Mouse (Mus musculus) neural tube, embryonic 14.5 days (tissue): ENCODE measurements around the gene Fank1. TPM values are rescaled to one million over a fixed set of nuclear protein-coding genes. Genes with fewer than 3 reads are reported as not detected.

Experiments used
- ATAC-seq: fragments of 200-750 bp; cut with Nextera tagmentation; 2 replicates; pipeline ENCODE4 v1.8.0; 2017; ENCODE audit warnings: low read depth, mild to moderate bottlenecking, moderate TSS enrichment, moderate library complexity
- H3K27ac ChIP-seq: fragments of 300-500 bp; sonication (generic); 2 replicates; pipeline ENCODE4 v1.5.1; 2014; ENCODE audit warnings: low read depth, mild to moderate bottlenecking, control low read depth, low read length, moderate library complexity, mixed read lengths
- H3K27me3 ChIP-seq: fragments of 300-500 bp; sonication (generic); 2 replicates; pipeline ENCODE4 v1.6.1; 2014; ENCODE audit warnings: low read length; ENCODE audit not compliant: control insufficient read depth, insufficient read depth
- H3K36me3 ChIP-seq: fragments of 300-500 bp; sonication (generic); 2 replicates; pipeline ENCODE4 v1.6.1; 2014; ENCODE audit warnings: low read length, mixed read lengths; ENCODE audit not compliant: control insufficient read depth, insufficient read depth
- H3K4me1 ChIP-seq: fragments of 300-500 bp; sonication (generic); 2 replicates; pipeline ENCODE4 v1.6.1; 2014; ENCODE audit warnings: low read length; ENCODE audit not compliant: control insufficient read depth, insufficient read depth
- H3K4me2 ChIP-seq: fragments of 300-500 bp; sonication (generic); 2 replicates; pipeline ENCODE4 v1.6.1; 2014; ENCODE audit warnings: mild to moderate bottlenecking, low read depth, low read length, control low read depth
- H3K4me3 ChIP-seq: fragments of 300-500 bp; sonication (generic); 2 replicates; pipeline ENCODE4 v1.5.1; 2014; ENCODE audit warnings: low read depth, low read length, control low read depth, mixed read lengths
- H3K9ac ChIP-seq: fragments of 300-500 bp; sonication (generic); replicated peaks from 2 replicates; pipeline ENCODE4 v1.6.1; 2014; ENCODE audit warnings: low read depth, mild to moderate bottlenecking, control low read depth, low read length, mixed read lengths
- H3K9me3 ChIP-seq: fragments of 300-500 bp; sonication (generic); 2 replicates; pipeline ENCODE4 v1.6.1; 2016; ENCODE audit warnings: low read length; ENCODE audit not compliant: control insufficient read depth
- WGBS: fragments of 180-500 bp; shearing (Covaris S2); extraction: QIAGEN DNeasy Blood & Tissue Kit; methylation state at CpG from one replicate; pipeline ENCODE4 v1.1.7; 2014; 5-methylcytosine and 5-hydroxymethylcytosine counted together
- polyA plus RNA-seq: library from polyadenylated mRNA; unstranded; fragments of >200 nt; fragmentation: Nextera tagmentation; extraction: Ambion mirVana; gene quantifications from 2 replicates; pipeline ENCODE4 v1.2.1, GENCODE M21; 2014

The Fank1 gene
- polyA plus RNA-seq, 1 experiment from 2014 or later = 3.7 TPM

- Histone ChIP-seq H3K27ac (no peak overlapping the region), H3K36me3 (no peaks in the 10 kb centered on the region), H3K4me3 (no peak overlapping the region), H3K27me3 (no peaks in the 10 kb centered on the region), H3K4me2 (no peak overlapping the region), H3K4me1 (no peaks in the 10 kb centered on the region), H3K9me3 (no peaks in the 10 kb centered on the region), H3K9ac (no peak overlapping the region)
- ATAC-seq = no peak
- 68% methylated on average over 7 of the region's 7 CpGs for WGBS
These were observed 52.9 kb downstream of the Fank1 start for GRCm38 (mm10) chr7:133829579-133829978.

DNA sequence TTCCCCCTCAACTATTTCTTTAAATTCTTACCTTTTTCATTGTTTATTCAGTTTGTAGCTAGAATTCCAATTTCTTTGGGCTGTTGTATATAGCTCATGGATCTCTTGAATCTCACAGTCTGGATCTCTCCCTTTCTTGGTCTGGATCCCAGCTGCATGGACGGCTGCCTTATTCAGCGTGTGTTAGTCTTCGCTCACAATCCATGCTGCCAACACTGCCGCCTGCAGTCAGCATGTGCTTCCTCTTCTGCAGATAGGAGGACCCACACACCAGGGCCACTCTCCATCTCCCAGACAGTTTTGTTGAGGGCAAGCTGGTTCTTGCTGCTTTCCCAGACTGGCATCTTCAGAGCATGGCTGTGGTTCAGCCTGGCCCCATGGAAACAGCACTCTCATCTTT is 62.9 kb downstream of the Fank1 start:
- no peak overlapping the region for H3K9ac ChIP-seq
- H3K27ac ChIP-seq = no peak overlapping the region
- ATAC-seq = no peak
- H3K4me1 ChIP-seq = no peaks in the 10 kb centered on the region
- H3K4me3 ChIP-seq = no peak overlapping the region
- H3K4me2 ChIP-seq = no peak overlapping the region
- no peaks in the 10 kb centered on the region for H3K27me3 ChIP-seq
- H3K36me3 ChIP-seq = no peaks in the 10 kb centered on the region
- WGBS = 87% methylated on average over 4 of the region's 4 CpGs
- no peaks in the 10 kb centered on the region for H3K9me3 ChIP-seq

DNA sequence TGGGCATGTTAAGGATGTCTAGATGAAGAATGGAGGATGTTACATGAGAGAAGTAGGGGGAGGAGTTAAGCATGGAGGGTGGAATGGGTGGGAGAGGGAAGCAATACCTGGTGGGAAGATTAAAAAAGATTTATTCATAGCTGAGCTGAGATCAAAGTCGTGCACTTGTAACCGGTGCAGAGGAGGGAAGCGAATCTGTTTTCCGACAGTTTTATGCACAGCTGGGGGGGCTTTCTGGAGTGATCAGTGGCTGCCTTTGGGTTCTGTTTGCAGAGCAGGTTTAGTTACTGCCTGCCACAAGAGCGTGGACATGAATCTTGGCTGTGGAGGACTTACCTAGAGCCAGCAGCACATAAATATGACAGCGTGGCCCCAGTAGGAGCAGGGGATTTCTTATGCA is 65.4 kb downstream of the Fank1 start:
- H3K4me2 ChIP-seq = no peak overlapping the region
- ATAC-seq = no peak
- no peak overlapping the region for H3K27ac ChIP-seq
- H3K36me3 ChIP-seq = no peaks in the 10 kb centered on the region
- H3K4me3 ChIP-seq = no peak overlapping the region
- 59% methylated on average over 6 of the region's 6 CpGs for WGBS
- H3K9ac ChIP-seq = no peak overlapping the region
- H3K4me1 ChIP-seq = no peaks in the 10 kb centered on the region
- no peaks in the 10 kb centered on the region for H3K27me3 ChIP-seq
- H3K9me3 ChIP-seq = no peaks in the 10 kb centered on the region

DNA sequence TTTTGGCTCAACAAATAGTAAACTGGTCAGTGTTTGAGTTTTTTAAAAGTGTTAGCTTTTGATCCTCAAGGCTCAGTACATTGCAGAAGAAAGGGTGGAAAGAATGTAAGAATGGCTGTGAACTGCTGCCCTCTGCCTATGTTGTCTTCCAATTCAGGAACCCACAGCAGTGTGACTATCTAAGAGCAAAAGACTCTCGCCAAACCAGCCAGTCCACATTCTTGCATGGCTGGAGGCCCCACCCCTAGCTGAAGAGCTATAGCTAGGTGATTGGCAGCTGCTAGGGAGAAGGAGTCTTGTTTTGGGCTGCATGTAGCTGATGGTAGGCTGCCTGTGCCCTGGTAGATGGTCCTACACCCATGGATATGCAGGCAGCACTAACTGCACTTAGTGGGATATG is 70.5 kb downstream of the Fank1 start:
- H3K4me1 ChIP-seq = no peaks in the 10 kb centered on the region
- no peak overlapping the region for H3K27ac ChIP-seq
- H3K4me3 ChIP-seq = no peak overlapping the region
- no peaks in the 10 kb centered on the region for H3K36me3 ChIP-seq
- 28% methylated on average over 1 of the region's 1 CpGs for WGBS
- no peak for ATAC-seq
- H3K4me2 ChIP-seq = no peak overlapping the region
- H3K9me3 ChIP-seq = no peaks in the 10 kb centered on the region
- H3K9ac ChIP-seq = no peak overlapping the region
- no peaks in the 10 kb centered on the region for H3K27me3 ChIP-seq

GRCm38 (mm10) chr7:133848180-133848579 is 71.5 kb downstream of the Fank1 start:
- H3K4me1 ChIP-seq = no peaks in the 10 kb centered on the region
- 75% methylated on average over 2 of the region's 2 CpGs for WGBS
- ATAC-seq = no peak
- no peak overlapping the region for H3K4me2 ChIP-seq
- H3K9me3 ChIP-seq = no peaks in the 10 kb centered on the region
- no peaks in the 10 kb centered on the region for H3K27me3 ChIP-seq
- H3K27ac ChIP-seq = no peak overlapping the region
- H3K36me3 ChIP-seq = no peaks in the 10 kb centered on the region
- no peak overlapping the region for H3K4me3 ChIP-seq
- no peak overlapping the region for H3K9ac ChIP-seq

- Histone ChIP-seq H3K4me3 (no peak overlapping the region), H3K36me3 (no peaks in the 10 kb centered on the region), H3K4me2 (no peak overlapping the region), H3K9me3 (no peaks in the 10 kb centered on the region), H3K27me3 (no peaks in the 10 kb centered on the region), H3K9ac (no peak overlapping the region), H3K4me1 (no peaks in the 10 kb centered on the region), H3K27ac (no peak overlapping the region)
- no peak for ATAC-seq
These were observed 74.1 kb downstream of the Fank1 start for GRCm38 (mm10) chr7:133850735-133851134.

GRCm38 (mm10) chr7:133856278-133856677 is 79.6 kb downstream of the Fank1 start:
- no peaks in the 10 kb centered on the region for H3K4me1 ChIP-seq
- no peaks in the 10 kb centered on the region for H3K27me3 ChIP-seq
- ATAC-seq = peak; percentile 66; the same call in 1 of the 2 replicates
- no peaks in the 10 kb centered on the region for H3K36me3 ChIP-seq
- H3K27ac ChIP-seq = no peak overlapping the region
- no peaks in the 10 kb centered on the region for H3K9me3 ChIP-seq
- H3K4me2 ChIP-seq = no peak overlapping the region
- WGBS = 14% methylated on average over 3 of the region's 3 CpGs
- H3K9ac ChIP-seq = no peak overlapping the region
- no peak overlapping the region for H3K4me3 ChIP-seq

DNA sequence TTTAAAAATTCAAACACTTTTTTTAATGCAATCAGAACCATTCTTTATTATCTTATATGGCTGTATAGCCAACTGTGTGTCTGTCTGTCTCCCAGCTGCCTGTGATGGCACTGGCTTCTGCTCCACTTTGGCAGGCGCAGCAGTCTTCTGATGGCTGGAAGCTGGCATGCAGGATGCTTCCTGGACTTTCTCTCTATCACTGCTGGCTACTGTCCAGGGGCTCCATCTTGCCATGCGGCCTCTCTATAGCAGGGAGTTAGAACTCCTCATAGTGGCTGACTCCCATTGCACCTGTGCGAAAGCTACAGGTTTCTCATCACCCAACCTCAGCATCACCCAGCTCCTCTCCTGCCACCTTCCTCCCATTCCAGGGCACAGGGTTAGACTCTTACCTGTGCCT is 81.8 kb downstream of the Fank1 start:
- H3K4me3 ChIP-seq = no peak overlapping the region
- no peak for ATAC-seq

GRCm38 (mm10) chr7:133859548-133859947 is 82.9 kb downstream of the Fank1 start:
- Histone ChIP-seq H3K4me2 (no peak overlapping the region), H3K9ac (no peak overlapping the region), H3K27ac (no peak overlapping the region), H3K36me3 (no peaks in the 10 kb centered on the region), H3K4me1 (no peaks in the 10 kb centered on the region), H3K9me3 (no peaks in the 10 kb centered on the region), H3K27me3 (no peaks in the 10 kb centered on the region), H3K4me3 (no peak overlapping the region)
- ATAC-seq = no peak
- WGBS = 81% methylated on average over 4 of the region's 4 CpGs

More for the DNA sequence above, 81.8 kb downstream of the Fank1 start:
- H3K27ac ChIP-seq = no peak overlapping the region
- H3K27me3 ChIP-seq = no peaks in the 10 kb centered on the region
- whole genome bisulfite sequencing = 88% methylated on average over 3 of the region's 3 CpGs
- no peak overlapping the region for H3K9ac ChIP-seq
- no peaks in the 10 kb centered on the region for H3K36me3 ChIP-seq
- no peak overlapping the region for H3K4me2 ChIP-seq
- no peaks in the 10 kb centered on the region for H3K9me3 ChIP-seq
- H3K4me1 ChIP-seq = no peaks in the 10 kb centered on the region

- H3K27me3 ChIP-seq = no peaks in the 10 kb centered on the region
- H3K9ac ChIP-seq = no peak overlapping the region
- no peak overlapping the region for H3K4me3 ChIP-seq
- no peak overlapping the region for H3K27ac ChIP-seq
- H3K36me3 ChIP-seq = no peaks in the 10 kb centered on the region
- no peak overlapping the region for H3K4me2 ChIP-seq
- 96% methylated on average over 6 of the region's 6 CpGs for WGBS
- H3K4me1 ChIP-seq = no peaks in the 10 kb centered on the region
- no peak for ATAC-seq
- H3K9me3 ChIP-seq = no peaks in the 10 kb centered on the region
These were observed 85.6 kb downstream of the Fank1 start for GRCm38 (mm10) chr7:133862233-133862632.
